Mouse (Mus musculus): ENCODE measurements around the gene Gid8. TPM values are rescaled to one million over a fixed set of nuclear protein-coding genes. Genes with fewer than 3 reads are reported as not detected.

The Gid8 gene
- polyA plus RNA-seq, 1 experiment from 2014 or later = 101 TPM

- no peak overlapping the region for H3K4me2 ChIP-seq (ENCODE audit: low read depth, low read length)
- H3K4me1 ChIP-seq (ENCODE audit: control insufficient read depth, low read depth, low read length) = peaks cover 17% of the 10 kb centered on the region
- H3K4me3 ChIP-seq (ENCODE audit: low read depth, low read length) = no peak overlapping the region
- H3K27ac ChIP-seq (ENCODE audit: low read length) = 0 out of 2 replicates have a peak overlapping the region, but pooled peaks have one; percentile 4
- H3K27me3 ChIP-seq (ENCODE audit: control insufficient read depth, insufficient read depth, low read depth, low read length) = no peaks in the 10 kb centered on the region
- no peaks in the 10 kb centered on the region for H3K9me3 ChIP-seq (replicated peaks; ENCODE audit: control insufficient read depth, low read length)
- H3K36me3 ChIP-seq (ENCODE audit: control insufficient read depth, insufficient read depth) = peaks cover 35% of the 10 kb centered on the region
- WGBS (ENCODE audit: insufficient replicate concordance) = 8% methylated on average over 1 of the region's 1 CpGs
- ATAC-seq (ENCODE audit: low read depth) = no peak; the same call in 1 of the 2 replicates
- H3K9ac ChIP-seq (ENCODE audit: low read depth, low read length) = no peak overlapping the region
Observed at GRCm38 (mm10) chr2:180692630-180693029, 17.3 kb upstream of the Gid8 start.

- Histone ChIP-seq H3K9me3 (replicated peaks; ENCODE audit: control insufficient read depth, low read length) (no peaks in the 10 kb centered on the region), H3K4me3 (ENCODE audit: low read depth, low read length) (no peak overlapping the region), H3K4me1 (ENCODE audit: control insufficient read depth, low read depth, low read length) (peaks cover 35% of the 10 kb centered on the region), H3K27ac (ENCODE audit: low read length) (no peak overlapping the region), H3K4me2 (ENCODE audit: low read depth, low read length) (no peak overlapping the region), H3K9ac (ENCODE audit: low read depth, low read length) (no peak overlapping the region), H3K27me3 (ENCODE audit: control insufficient read depth, insufficient read depth, low read depth, low read length) (no peaks in the 10 kb centered on the region), H3K36me3 (ENCODE audit: control insufficient read depth, insufficient read depth) (peaks cover 10% of the 10 kb centered on the region)
- no peak for ATAC-seq (ENCODE audit: low read depth)
- 47% methylated on average over 2 of the region's 2 CpGs for WGBS (ENCODE audit: insufficient replicate concordance)
Observed at GRCm38 (mm10) chr2:180695176-180695575, 14.7 kb upstream of the Gid8 start.

GRCm38 (mm10) chr2:180700457-180700856 lies 9.5 kb upstream of the Gid8 start:
- 40% methylated on average over 5 of the region's 5 CpGs for WGBS (ENCODE audit: insufficient replicate concordance)
- H3K27ac ChIP-seq (ENCODE audit: low read length) = peak overlapping the region; percentile 96
- H3K4me2 ChIP-seq (ENCODE audit: low read depth, low read length) = peak overlapping the region; percentile 94
- ATAC-seq (ENCODE audit: low read depth) = no peak
- no peaks in the 10 kb centered on the region; the same call in 1 of the 2 replicates for H3K36me3 ChIP-seq (ENCODE audit: control insufficient read depth, insufficient read depth)
- no peaks in the 10 kb centered on the region for H3K27me3 ChIP-seq (ENCODE audit: control insufficient read depth, insufficient read depth, low read depth, low read length)
- H3K9me3 ChIP-seq (replicated peaks; ENCODE audit: control insufficient read depth, low read length) = no peaks in the 10 kb centered on the region
- peak overlapping the region; percentile 88 for H3K4me3 ChIP-seq (ENCODE audit: low read depth, low read length)
- H3K9ac ChIP-seq (ENCODE audit: low read depth, low read length) = peak overlapping the region; percentile 91
- peaks cover 63% of the 10 kb centered on the region for H3K4me1 ChIP-seq (ENCODE audit: control insufficient read depth, low read depth, low read length)

GRCm38 (mm10) chr2:180701053-180701766 lies 8.7 kb upstream of the Gid8 start:
- Histone ChIP-seq H3K4me1 (ENCODE audit: control insufficient read depth, low read depth, low read length) (peaks cover 61% of the 10 kb centered on the region), H3K9ac (ENCODE audit: low read depth, low read length) (peak overlapping the region; percentile 91), H3K4me3 (ENCODE audit: low read depth, low read length) (peak overlapping the region; percentile 88), H3K27ac (ENCODE audit: low read length) (peak overlapping the region; percentile 96), H3K27me3 (ENCODE audit: control insufficient read depth, insufficient read depth, low read depth, low read length) (no peaks in the 10 kb centered on the region), H3K9me3 (replicated peaks; ENCODE audit: control insufficient read depth, low read length) (no peaks in the 10 kb centered on the region), H3K36me3 (ENCODE audit: control insufficient read depth, insufficient read depth) (peaks cover 2% of the 10 kb centered on the region; the same call in 1 of the 2 replicates), H3K4me2 (ENCODE audit: low read depth, low read length) (peak overlapping the region; percentile 94)
- WGBS (ENCODE audit: insufficient replicate concordance) = 2% methylated on average over 26 of the region's 26 CpGs
- peak; percentile 48 for ATAC-seq (ENCODE audit: low read depth)

- H3K27ac ChIP-seq (ENCODE audit: low read length) = peak overlapping the region; percentile 96
- peak; percentile 86 for ATAC-seq (ENCODE audit: low read depth)
- peaks cover 63% of the 10 kb centered on the region for H3K4me1 ChIP-seq (ENCODE audit: control insufficient read depth, low read depth, low read length)
- no peaks in the 10 kb centered on the region for H3K27me3 ChIP-seq (ENCODE audit: control insufficient read depth, insufficient read depth, low read depth, low read length)
- H3K4me2 ChIP-seq (ENCODE audit: low read depth, low read length) = peak overlapping the region; percentile 94
- peaks cover 4% of the 10 kb centered on the region; the same call in 1 of the 2 replicates for H3K36me3 ChIP-seq (ENCODE audit: control insufficient read depth, insufficient read depth)
- peak overlapping the region; percentile 91 for H3K9ac ChIP-seq (ENCODE audit: low read depth, low read length)
- no peaks in the 10 kb centered on the region for H3K9me3 ChIP-seq (replicated peaks; ENCODE audit: control insufficient read depth, low read length)
- under 1% methylated on average over 66 of the region's 66 CpGs for WGBS (ENCODE audit: insufficient replicate concordance)
- peak overlapping the region; percentile 88 for H3K4me3 ChIP-seq (ENCODE audit: low read depth, low read length)
Observed at GRCm38 (mm10) chr2:180701767-180702621, 7.9 kb upstream of the Gid8 start.

- Histone ChIP-seq H3K27me3 (ENCODE audit: control insufficient read depth, insufficient read depth, low read depth, low read length) (no peaks in the 10 kb centered on the region), H3K9ac (ENCODE audit: low read depth, low read length) (peak overlapping the region; percentile 91), H3K4me2 (ENCODE audit: low read depth, low read length) (peak overlapping the region; percentile 94), H3K4me3 (ENCODE audit: low read depth, low read length) (peak overlapping the region; percentile 88), H3K9me3 (replicated peaks; ENCODE audit: control insufficient read depth, low read length) (no peaks in the 10 kb centered on the region), H3K36me3 (ENCODE audit: control insufficient read depth, insufficient read depth) (peaks cover 4% of the 10 kb centered on the region; the same call in 1 of the 2 replicates), H3K4me1 (ENCODE audit: control insufficient read depth, low read depth, low read length) (peaks cover 69% of the 10 kb centered on the region), H3K27ac (ENCODE audit: low read length) (peak overlapping the region; percentile 96)
- 28% methylated on average over 4 of the region's 4 CpGs for WGBS (ENCODE audit: insufficient replicate concordance)
- no peak for ATAC-seq (ENCODE audit: low read depth)
Observed at GRCm38 (mm10) chr2:180702701-180703149, 7.2 kb upstream of the Gid8 start.

GRCm38 (mm10) chr2:180703175-180703574 lies 6.7 kb upstream of the Gid8 start:
- Histone ChIP-seq H3K4me1 (ENCODE audit: control insufficient read depth, low read depth, low read length) (peaks cover 69% of the 10 kb centered on the region), H3K27me3 (ENCODE audit: control insufficient read depth, insufficient read depth, low read depth, low read length) (no peaks in the 10 kb centered on the region), H3K27ac (ENCODE audit: low read length) (peak overlapping the region; percentile 96), H3K4me3 (ENCODE audit: low read depth, low read length) (0 out of 2 replicates have a peak overlapping the region, but pooled peaks have one; percentile 8), H3K4me2 (ENCODE audit: low read depth, low read length) (peak overlapping the region; percentile 94), H3K9ac (ENCODE audit: low read depth, low read length) (peak overlapping the region; percentile 91), H3K36me3 (ENCODE audit: control insufficient read depth, insufficient read depth) (peaks cover 4% of the 10 kb centered on the region; the same call in 1 of the 2 replicates), H3K9me3 (replicated peaks; ENCODE audit: control insufficient read depth, low read length) (no peaks in the 10 kb centered on the region)
- ATAC-seq (ENCODE audit: low read depth) = 0 out of 2 replicates have a peak, but pooled peaks have one; percentile 9
- 34% methylated on average over 5 of the region's 5 CpGs for WGBS (ENCODE audit: insufficient replicate concordance)

- peak overlapping the region; percentile 96 for H3K27ac ChIP-seq (ENCODE audit: low read length)
- H3K4me1 ChIP-seq (ENCODE audit: control insufficient read depth, low read depth, low read length) = peaks cover 69% of the 10 kb centered on the region
- H3K9me3 ChIP-seq (replicated peaks; ENCODE audit: control insufficient read depth, low read length) = no peaks in the 10 kb centered on the region
- H3K36me3 ChIP-seq (ENCODE audit: control insufficient read depth, insufficient read depth) = peaks cover 4% of the 10 kb centered on the region; the same call in 1 of the 2 replicates
- peak overlapping the region; percentile 94 for H3K4me2 ChIP-seq (ENCODE audit: low read depth, low read length)
- no peaks in the 10 kb centered on the region for H3K27me3 ChIP-seq (ENCODE audit: control insufficient read depth, insufficient read depth, low read depth, low read length)
- no peak overlapping the region for H3K4me3 ChIP-seq (ENCODE audit: low read depth, low read length)
- ATAC-seq (ENCODE audit: low read depth) = no peak
- H3K9ac ChIP-seq (ENCODE audit: low read depth, low read length) = peak overlapping the region; percentile 13; the same call in 1 of the 2 replicates
- 51% methylated on average over 3 of the region's 3 CpGs for WGBS (ENCODE audit: insufficient replicate concordance)
Observed at GRCm38 (mm10) chr2:180703645-180704359, 6.1 kb upstream of the Gid8 start.

All from liver, embryonic 16.5 days (tissue).